Mouse (Mus musculus): ENCODE measurements around the gene Ankrd13b. TPM values are rescaled to one million over a fixed set of nuclear protein-coding genes. Genes with fewer than 3 reads are reported as not detected.

Ankrd13b gene
- polyA plus RNA-seq, 1 experiment from 2014 or later = 10.4 TPM

GRCm38 (mm10) chr11:77506941-77507340 is 17.5 kb upstream of the Ankrd13b start:
- Histone ChIP-seq H3K4me3 (replicated peaks) (no peak overlapping the region), H3K4me1 (peaks cover 44% of the 10 kb centered on the region), H3K27me3 (no peaks in the 10 kb centered on the region), H3K4me2 (replicated peaks) (no peak overlapping the region), H3K36me3 (peaks cover 62% of the 10 kb centered on the region), H3K27ac (replicated peaks) (peak overlapping the region; percentile 60; the same call in 1 of the 2 replicates), H3K9ac (no peak overlapping the region), H3K9me3 (replicated peaks) (no peaks in the 10 kb centered on the region)
- 56% methylated on average over 6 of the region's 6 CpGs for WGBS
- ATAC-seq (ENCODE audit: insufficient number of reproducible peaks, low FRiP score, low TSS enrichment, low read depth) = no peak

DNA sequence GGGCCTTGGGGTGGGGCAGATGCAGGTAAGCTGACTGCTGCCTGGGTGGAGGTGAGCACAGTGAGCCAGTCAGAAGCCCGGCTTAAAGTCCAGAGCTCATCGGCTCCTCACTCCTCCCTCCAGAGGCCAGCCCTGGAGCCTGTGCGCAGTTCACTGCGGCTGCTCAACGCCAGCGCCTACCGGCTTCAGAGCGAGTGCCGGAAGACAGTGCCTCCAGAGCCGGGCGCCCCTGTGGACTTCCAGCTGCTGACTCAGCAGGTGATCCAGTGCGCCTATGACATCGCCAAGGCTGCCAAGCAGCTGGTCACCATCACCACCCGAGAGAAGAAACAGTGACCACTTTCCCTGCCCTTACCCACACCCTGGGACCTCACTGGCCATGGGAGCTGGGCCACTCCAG is 16.8 kb upstream of the Ankrd13b start:
- no peak for ATAC-seq (ENCODE audit: insufficient number of reproducible peaks, low FRiP score, low TSS enrichment, low read depth)
- Histone ChIP-seq H3K4me1 (peaks cover 38% of the 10 kb centered on the region), H3K9ac (no peak overlapping the region), H3K4me3 (replicated peaks) (no peak overlapping the region), H3K36me3 (peaks cover 63% of the 10 kb centered on the region), H3K4me2 (replicated peaks) (no peak overlapping the region), H3K27me3 (no peaks in the 10 kb centered on the region), H3K9me3 (replicated peaks) (no peaks in the 10 kb centered on the region), H3K27ac (replicated peaks) (no peak overlapping the region)
- 82% methylated on average over 14 of the region's 14 CpGs for WGBS

DNA sequence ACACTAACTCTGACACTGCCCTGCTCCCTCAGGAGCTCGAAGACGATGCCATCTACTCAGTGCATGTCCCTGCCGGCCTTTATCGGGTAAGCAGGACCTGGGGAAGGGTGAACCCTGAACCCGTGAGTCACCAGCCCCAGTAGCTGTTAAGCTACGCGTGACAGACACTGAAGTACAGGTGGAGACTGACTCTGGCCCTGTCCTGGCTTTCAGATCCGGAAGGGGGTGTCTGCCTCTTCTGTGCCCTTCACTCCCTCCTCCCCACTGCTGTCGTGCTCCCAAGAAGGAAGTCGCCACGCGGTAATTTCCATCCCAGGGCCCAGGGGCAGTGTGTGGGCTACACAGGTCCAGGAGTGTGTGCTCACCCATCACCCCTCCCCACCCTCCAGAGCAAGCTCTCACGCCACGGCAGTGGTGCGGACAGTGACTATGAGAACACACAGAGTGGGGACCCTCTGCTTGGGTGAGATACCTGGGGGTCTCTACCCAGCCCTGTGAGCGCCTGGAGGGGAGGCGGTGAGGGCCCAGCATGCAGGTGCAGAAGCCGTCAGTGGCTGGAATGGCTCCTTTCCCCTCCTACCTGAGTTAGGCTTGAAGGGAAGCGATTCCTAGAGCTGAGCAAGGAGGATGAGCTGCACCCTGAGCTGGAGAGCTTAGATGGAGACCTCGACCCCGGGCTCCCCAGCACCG is 16.0 kb upstream of the Ankrd13b start:
- Histone ChIP-seq H3K9ac (no peak overlapping the region), H3K27me3 (no peaks in the 10 kb centered on the region), H3K36me3 (peaks cover 70% of the 10 kb centered on the region), H3K4me3 (replicated peaks) (no peak overlapping the region), H3K4me1 (peaks cover 41% of the 10 kb centered on the region), H3K4me2 (replicated peaks) (no peak overlapping the region), H3K27ac (replicated peaks) (0 out of 2 replicates have a peak overlapping the region, but pooled peaks have one; percentile 22), H3K9me3 (replicated peaks) (no peaks in the 10 kb centered on the region)
- no peak for ATAC-seq (ENCODE audit: insufficient number of reproducible peaks, low FRiP score, low TSS enrichment, low read depth)
- 86% methylated on average over 22 of the region's 22 CpGs for WGBS

DNA sequence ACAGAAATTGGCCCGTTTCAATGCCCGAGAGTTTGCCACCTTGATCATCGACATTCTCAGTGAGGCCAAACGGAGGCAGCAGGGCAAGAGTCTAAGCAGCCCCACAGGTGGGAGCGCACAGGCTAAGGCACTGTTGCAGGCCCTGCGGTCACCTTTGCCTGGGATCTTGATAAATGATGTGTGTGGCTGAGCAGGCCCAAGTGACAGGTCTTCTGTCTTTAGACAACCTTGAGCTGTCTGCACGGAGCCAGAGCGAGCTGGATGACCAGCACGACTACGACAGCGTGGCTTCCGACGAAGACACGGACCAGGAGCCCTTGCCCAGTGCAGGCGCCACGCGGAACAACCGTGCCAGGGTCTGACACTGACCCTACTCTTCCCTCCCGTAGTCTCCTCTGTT is 14.9 kb upstream of the Ankrd13b start:
- no peak for ATAC-seq (ENCODE audit: insufficient number of reproducible peaks, low FRiP score, low TSS enrichment, low read depth)
- H3K27me3 ChIP-seq = no peaks in the 10 kb centered on the region
- H3K27ac ChIP-seq (replicated peaks) = 0 out of 2 replicates have a peak overlapping the region, but pooled peaks have one; percentile 35
- WGBS = 94% methylated on average over 19 of the region's 19 CpGs
- H3K4me1 ChIP-seq = peaks cover 52% of the 10 kb centered on the region
- peaks cover 75% of the 10 kb centered on the region for H3K36me3 ChIP-seq
- H3K9me3 ChIP-seq (replicated peaks) = no peaks in the 10 kb centered on the region
- H3K4me2 ChIP-seq (replicated peaks) = no peak overlapping the region
- H3K4me3 ChIP-seq (replicated peaks) = no peak overlapping the region
- H3K9ac ChIP-seq = no peak overlapping the region

- Histone ChIP-seq H3K4me3 (replicated peaks) (no peak overlapping the region), H3K9me3 (replicated peaks) (no peaks in the 10 kb centered on the region), H3K27ac (replicated peaks) (no peak overlapping the region; the same call in 1 of the 2 replicates), H3K4me2 (replicated peaks) (no peak overlapping the region), H3K27me3 (no peaks in the 10 kb centered on the region), H3K36me3 (peaks cover 80% of the 10 kb centered on the region), H3K4me1 (peaks cover 54% of the 10 kb centered on the region), H3K9ac (no peak overlapping the region)
- WGBS = 61% methylated on average over 3 of the region's 3 CpGs
- ATAC-seq (ENCODE audit: insufficient number of reproducible peaks, low FRiP score, low TSS enrichment, low read depth) = peak; percentile 52
Measured at GRCm38 (mm10) chr11:77503511-77503910, 14.0 kb upstream of the Ankrd13b start.

GRCm38 (mm10) chr11:77502481-77502880 is 13.0 kb upstream of the Ankrd13b start:
- H3K27me3 ChIP-seq = no peaks in the 10 kb centered on the region
- H3K4me1 ChIP-seq = peaks cover 53% of the 10 kb centered on the region
- H3K4me2 ChIP-seq (replicated peaks) = no peak overlapping the region
- H3K27ac ChIP-seq (replicated peaks) = no peak overlapping the region; the same call in 1 of the 2 replicates
- no peak for ATAC-seq (ENCODE audit: insufficient number of reproducible peaks, low FRiP score, low TSS enrichment, low read depth)
- H3K9me3 ChIP-seq (replicated peaks) = no peaks in the 10 kb centered on the region
- H3K36me3 ChIP-seq = peaks cover 79% of the 10 kb centered on the region
- H3K9ac ChIP-seq = no peak overlapping the region
- WGBS = 77% methylated on average over 6 of the region's 6 CpGs
- no peak overlapping the region for H3K4me3 ChIP-seq (replicated peaks)

DNA sequence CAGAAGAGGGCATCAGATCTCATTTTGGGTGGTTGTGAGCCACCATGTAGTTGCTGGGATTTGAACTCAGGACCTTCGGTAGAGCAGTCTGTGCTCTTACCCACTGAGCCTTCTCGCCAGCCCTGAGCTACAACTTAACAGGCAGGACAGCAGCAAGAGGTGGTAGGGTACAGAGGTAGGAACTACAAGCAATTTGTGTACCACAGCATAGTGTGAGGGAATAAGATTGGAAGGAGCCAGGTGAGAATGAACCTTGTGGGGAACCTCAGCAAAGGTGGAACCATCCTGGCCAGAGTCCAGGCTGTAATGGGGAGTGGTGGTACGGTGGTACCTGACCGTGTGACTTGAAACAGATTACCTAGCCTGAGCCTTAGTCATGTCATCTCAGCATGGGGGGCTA is 12.5 kb upstream of the Ankrd13b start:
- Histone ChIP-seq H3K4me1 (peaks cover 53% of the 10 kb centered on the region), H3K4me2 (replicated peaks) (no peak overlapping the region), H3K9ac (no peak overlapping the region), H3K9me3 (replicated peaks) (no peaks in the 10 kb centered on the region), H3K36me3 (peaks cover 73% of the 10 kb centered on the region), H3K27me3 (no peaks in the 10 kb centered on the region), H3K4me3 (replicated peaks) (no peak overlapping the region), H3K27ac (replicated peaks) (no peak overlapping the region)
- ATAC-seq (ENCODE audit: insufficient number of reproducible peaks, low FRiP score, low TSS enrichment, low read depth) = no peak
- 88% methylated on average over 4 of the region's 4 CpGs for WGBS

- Histone ChIP-seq H3K27ac (replicated peaks) (no peak overlapping the region), H3K4me3 (replicated peaks) (no peak overlapping the region), H3K36me3 (peaks cover 68% of the 10 kb centered on the region)
Measured at GRCm38 (mm10) chr11:77501392-77501791, 11.9 kb upstream of the Ankrd13b start.

DNA sequence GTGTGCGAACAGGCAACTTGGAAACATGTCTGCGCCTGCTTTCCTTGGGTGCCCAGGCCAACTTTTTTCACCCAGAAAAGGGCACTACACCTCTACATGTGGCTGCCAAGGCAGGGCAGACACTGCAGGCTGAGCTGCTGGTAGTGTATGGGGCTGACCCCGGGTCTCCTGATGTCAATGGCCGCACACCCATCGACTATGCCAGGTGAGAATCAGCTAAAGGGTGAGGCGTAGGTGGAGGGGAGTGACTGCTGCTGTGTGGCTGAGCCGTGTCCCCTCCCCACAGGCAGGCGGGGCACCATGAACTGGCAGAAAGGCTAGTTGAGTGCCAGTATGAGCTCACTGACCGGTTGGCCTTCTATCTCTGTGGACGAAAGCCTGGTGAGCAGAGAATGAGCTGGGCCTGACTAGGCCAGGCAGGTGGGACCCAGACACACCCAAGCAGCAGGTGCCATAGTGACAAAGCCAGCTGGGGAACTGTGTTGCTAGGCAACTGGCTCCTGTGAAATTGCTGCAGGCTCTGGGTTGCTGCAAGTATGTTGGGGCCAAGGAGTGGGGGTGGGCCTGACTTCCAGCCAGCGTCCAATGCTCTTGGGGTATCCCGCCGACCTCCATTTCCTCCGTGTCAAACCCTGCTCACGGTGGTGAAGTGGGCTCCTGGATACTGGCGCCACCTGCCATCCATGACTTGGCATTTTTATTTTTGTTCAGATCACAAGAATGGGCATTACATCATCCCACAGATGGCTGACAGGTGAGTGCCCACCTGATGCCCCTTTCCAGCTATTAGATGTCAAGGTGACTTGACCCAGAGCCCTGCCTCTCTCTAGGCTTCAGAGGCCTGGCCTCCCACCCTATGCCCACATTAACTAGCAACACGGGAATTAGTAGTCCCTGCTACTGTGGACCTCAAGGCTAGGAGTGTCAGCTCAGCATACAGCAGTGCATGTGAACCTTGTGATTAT is 11.2 kb upstream of the Ankrd13b start:
- Histone ChIP-seq H3K4me2 (replicated peaks) (no peak overlapping the region), H3K27ac (replicated peaks) (0 out of 2 replicates have a peak overlapping the region, but pooled peaks have one; percentile 14), H3K9me3 (replicated peaks) (no peaks in the 10 kb centered on the region), H3K9ac (no peak overlapping the region), H3K4me3 (replicated peaks) (no peak overlapping the region), H3K36me3 (peaks cover 60% of the 10 kb centered on the region), H3K27me3 (no peaks in the 10 kb centered on the region), H3K4me1 (peaks cover 56% of the 10 kb centered on the region)
- WGBS = 74% methylated on average over 17 of the region's 17 CpGs
- ATAC-seq (ENCODE audit: insufficient number of reproducible peaks, low FRiP score, low TSS enrichment, low read depth) = 0 out of 2 replicates have a peak, but pooled peaks have one; percentile 4

More at GRCm38 (mm10) chr11:77501392-77501791, 11.9 kb upstream of the Ankrd13b start:
- no peak overlapping the region for H3K9ac ChIP-seq
- ATAC-seq (ENCODE audit: insufficient number of reproducible peaks, low FRiP score, low TSS enrichment, low read depth) = no peak
- no peak overlapping the region for H3K4me2 ChIP-seq (replicated peaks)
- no peaks in the 10 kb centered on the region for H3K9me3 ChIP-seq (replicated peaks)
- WGBS = 22% methylated on average over 5 of the region's 5 CpGs
- peaks cover 51% of the 10 kb centered on the region for H3K4me1 ChIP-seq
- H3K27me3 ChIP-seq = no peaks in the 10 kb centered on the region

- H3K27me3 ChIP-seq = no peaks in the 10 kb centered on the region
- H3K9me3 ChIP-seq (replicated peaks) = no peaks in the 10 kb centered on the region
- no peak overlapping the region for H3K9ac ChIP-seq
- peaks cover 69% of the 10 kb centered on the region for H3K4me1 ChIP-seq
- H3K27ac ChIP-seq (replicated peaks) = no peak overlapping the region
- WGBS = 80% methylated on average over 7 of the region's 7 CpGs
- H3K4me3 ChIP-seq (replicated peaks) = no peak overlapping the region
- peaks cover 47% of the 10 kb centered on the region for H3K36me3 ChIP-seq
- no peak for ATAC-seq (ENCODE audit: insufficient number of reproducible peaks, low FRiP score, low TSS enrichment, low read depth)
- no peak overlapping the region for H3K4me2 ChIP-seq (replicated peaks)
Measured at GRCm38 (mm10) chr11:77499354-77499753, 9.9 kb upstream of the Ankrd13b start.

Data from embryonic facial prominence, embryonic 15.5 days (tissue).